Mouse (Mus musculus) granulocyte monocyte progenitor cell, adult 5-6 weeks (primary cell): ENCODE data around the gene Xrcc5. TPM values are rescaled to one million over a fixed set of nuclear protein-coding genes. Genes with fewer than 3 reads are reported as not detected.

ENCODE experiments used
- ATAC-seq: replicated peaks from 2 replicates; pipeline ENCODE4 v1.8.0; 2016; ENCODE audit warnings: mild to moderate bottlenecking, moderate TSS enrichment, inconsistent platforms; ENCODE audit not compliant: poor library complexity, severe bottlenecking
- total RNA-seq, 2 experiments: library from RNA; stranded (forward) in 1 of 2; stranded (reverse) in 1 of 2; fragments of 200-712, 200-1000 nt in 1 of 2; fragments of >200 nt in 1 of 2; fragmentation: Nextera tagmentation in 1 of 2; gene quantifications; 2 replicates each; pipeline ENCODE4 v1.2.3; 2014 to 2017

Xrcc5 gene
- 1.8 TPM in 2 replicates for total RNA-seq (2014; fragmentation: Nextera tagmentation)
- total RNA-seq (2017) = 6.5 and 8.1 TPM in 2 replicates

DNA sequence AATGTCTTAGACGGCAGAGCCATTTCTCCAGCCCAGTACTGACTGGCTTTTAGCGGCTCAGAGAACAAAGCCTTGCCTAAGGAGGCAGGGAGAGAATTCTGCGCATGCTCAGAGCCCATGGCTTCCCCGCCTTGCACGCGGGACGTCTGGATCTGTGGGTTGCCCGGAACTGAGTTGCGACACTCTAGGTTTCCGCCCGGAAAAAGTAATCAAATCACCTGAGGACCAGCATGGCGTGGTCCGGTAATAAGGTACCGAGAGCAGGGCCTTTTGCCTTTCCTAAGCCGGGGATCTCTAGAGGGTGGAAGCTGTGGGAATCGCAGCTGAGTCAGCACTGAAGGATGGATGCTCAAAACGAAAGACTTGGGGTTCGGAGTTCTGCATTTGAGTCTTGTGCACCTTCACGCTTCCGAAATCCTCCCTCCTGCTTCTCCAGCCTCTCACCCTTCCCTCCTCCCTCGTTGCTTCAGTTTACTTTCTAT, at the start of gene Xrcc5:
Gene Xrcc5 (plus strand): TSS at position 105 of the 482 bp plus-strand sequence.
- peak; percentile 91 for ATAC-seq

DNA sequence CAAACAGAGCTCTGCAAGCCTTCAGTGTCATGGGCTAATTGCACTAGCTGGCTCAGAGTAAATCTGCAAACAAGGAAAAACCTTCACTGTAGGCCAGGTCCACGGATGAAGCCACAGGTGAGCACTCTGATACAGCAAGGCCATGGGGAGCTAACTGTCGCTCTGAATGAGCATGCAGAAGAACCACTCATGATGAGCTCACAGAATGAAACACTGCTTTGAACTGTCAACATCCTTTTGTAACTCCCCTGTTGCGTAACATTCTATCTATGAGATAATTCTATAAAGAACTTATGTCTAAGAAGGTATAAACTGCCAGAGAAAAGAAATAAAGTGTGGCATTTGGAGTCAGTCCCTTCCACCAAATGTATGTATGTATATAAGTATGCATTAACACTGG, 44.1 kb upstream of the Xrcc5 start:
- ATAC-seq = peak; percentile 68

DNA sequence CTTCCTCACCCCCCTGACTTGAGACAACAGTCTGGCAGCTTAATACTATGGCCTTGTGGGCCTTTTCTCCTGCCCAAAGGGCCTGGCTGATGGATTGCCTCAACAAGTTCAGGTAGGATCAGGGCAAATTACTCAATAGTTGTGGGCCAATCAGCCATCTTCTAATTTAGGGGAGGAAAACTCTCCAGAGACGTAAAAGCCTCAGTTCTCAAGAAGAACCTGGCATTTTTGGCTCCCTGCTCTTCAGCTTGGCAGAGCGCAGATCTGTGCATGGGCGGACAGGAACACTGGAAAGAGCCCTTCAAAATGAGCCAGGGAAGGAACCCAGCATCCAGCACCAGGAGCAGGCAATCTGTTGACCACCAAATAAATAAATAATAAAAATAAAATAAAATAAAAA, 29.1 kb upstream of the Xrcc5 start:
- no peak for ATAC-seq

- peak; percentile 25; the same call in 1 of the 2 replicates for ATAC-seq
Observed at GRCm38 (mm10) chr1:72282604-72283003, 24.6 kb upstream of the Xrcc5 start.

GRCm38 (mm10) chr1:72283992-72284485, 23.2 kb upstream of the Xrcc5 start, which contains the start of the genes Pecr and Tmem169:
Gene Pecr (minus strand): TSS chr1:72284314.
Gene Tmem169 (plus strand): TSS chr1:72284369.
- ATAC-seq = peak; percentile 96

DNA sequence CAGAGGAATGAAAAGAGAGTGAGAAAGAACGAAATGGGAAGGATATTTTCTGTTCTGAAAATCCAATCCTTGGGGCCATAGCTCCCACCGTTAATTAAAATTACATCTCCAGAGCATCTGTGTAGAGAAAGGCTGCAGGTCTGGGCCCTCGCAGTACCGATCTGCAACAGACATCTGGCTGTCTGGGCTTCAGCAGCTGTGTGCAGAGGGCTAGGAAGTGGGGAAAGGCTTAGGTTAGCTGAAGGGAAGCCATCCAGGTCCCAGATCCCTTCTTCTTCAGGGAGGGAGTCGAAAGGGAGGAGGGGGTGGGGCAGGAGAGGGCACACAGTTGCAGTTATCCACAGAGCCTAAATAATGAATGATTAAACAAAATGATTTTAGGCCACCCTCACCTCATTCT, 22.7 kb upstream of the Xrcc5 start:
- no peak for ATAC-seq

DNA sequence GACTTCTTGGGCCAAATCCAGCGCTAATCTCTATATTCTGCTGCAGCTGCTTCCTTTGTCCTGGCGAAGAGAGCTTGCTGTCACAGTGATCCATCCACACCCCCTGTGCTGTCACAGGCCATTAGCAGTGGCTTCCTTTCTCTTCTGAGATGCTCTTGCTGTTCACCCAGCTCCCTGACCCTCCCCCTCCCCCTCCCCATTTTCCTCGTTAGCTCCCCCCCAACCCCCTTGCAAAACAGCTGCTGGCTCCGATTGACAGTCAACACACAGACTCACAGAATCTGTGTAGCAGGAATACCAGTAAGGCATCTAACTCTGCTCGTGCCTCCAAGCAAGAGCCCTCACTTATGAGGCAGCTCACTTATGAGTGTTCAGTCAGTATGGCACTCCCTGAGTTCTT, 20.3 kb upstream of the Xrcc5 start:
- no peak for ATAC-seq

- ATAC-seq = no peak
Observed at GRCm38 (mm10) chr1:72287893-72288292, 19.3 kb upstream of the Xrcc5 start.

GRCm38 (mm10) chr1:72288527-72289150, 18.6 kb upstream of the Xrcc5 start:
- ATAC-seq = no peak

DNA sequence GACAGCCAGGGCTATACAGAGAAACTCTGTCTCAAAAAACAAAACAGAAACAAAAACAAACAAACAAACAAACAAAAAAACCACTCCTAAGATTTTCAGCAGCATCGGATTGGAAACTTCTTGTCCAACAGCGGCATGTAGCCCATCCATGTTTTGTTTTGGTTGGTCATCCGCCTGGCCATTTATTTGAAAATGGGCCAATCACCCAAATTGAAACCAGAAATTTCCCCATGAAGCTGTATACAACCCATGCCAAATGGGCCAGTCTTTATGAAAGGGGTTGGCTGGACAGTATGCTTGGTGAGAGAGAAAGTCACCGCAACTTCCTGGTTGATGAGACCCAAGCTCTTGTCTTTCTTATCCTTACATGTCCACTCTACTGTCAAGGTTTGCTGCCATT, 16.3 kb upstream of the Xrcc5 start:
- ATAC-seq = no peak

- ATAC-seq = no peak
Observed at GRCm38 (mm10) chr1:72291421-72291820, 15.8 kb upstream of the Xrcc5 start.

DNA sequence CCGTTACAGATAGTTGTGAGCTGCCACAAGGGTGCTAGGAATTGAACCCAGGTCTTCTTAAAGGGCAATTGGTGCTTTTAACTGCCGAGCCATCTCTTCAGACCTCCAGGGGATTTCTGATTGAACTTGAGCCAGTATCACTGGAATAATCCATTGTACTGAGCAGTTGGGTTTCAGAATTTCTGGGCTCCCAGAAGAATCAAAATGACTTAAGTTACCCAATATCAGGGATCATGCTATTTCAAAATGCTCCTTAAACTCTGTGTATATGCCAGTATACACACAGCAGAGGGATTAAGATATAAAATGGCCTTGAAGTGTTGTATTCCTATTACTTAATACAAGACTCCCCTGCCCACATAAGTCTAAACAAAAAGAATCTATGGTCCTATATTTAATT, 15.3 kb upstream of the Xrcc5 start:
- ATAC-seq = no peak

DNA sequence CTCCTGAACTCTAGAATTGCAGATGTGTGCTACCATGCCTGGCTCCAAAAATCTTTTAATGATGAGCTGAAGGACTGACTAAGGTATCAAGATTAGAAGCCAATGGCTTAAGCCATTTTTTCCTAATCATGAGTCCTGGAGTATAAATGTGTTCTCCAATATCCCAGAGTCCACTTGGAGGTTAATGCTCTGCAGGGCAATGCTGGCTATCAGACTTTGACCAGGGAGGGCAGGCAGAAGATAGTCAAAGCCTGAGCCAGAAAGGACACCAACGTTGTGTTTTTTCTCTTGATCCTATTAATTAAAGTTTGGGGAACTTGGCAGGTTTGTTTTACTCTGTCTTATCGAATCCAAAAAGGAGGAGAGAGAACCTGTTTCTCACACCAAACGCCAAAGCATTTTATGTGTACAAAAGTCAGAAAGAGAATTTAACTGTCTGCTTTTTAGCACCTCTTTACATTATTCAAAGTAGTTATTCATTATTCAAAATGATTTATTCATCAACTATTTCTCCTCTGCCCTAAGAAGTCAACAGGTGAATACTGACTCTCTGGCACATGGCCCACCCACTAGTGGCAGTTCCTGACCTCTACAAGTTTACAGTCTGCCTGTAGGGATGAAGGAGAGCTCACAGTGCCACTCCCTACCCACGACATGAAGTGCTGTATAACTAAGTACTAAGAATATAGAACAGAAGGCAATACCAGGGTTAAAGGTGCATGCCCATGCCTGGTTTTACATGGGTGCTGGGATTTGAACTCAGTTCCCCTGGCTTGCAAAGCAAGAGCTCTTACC, 13.2 kb upstream of the Xrcc5 start:
- no peak for ATAC-seq

GRCm38 (mm10) chr1:72295746-72296145, 11.5 kb upstream of the Xrcc5 start:
- no peak for ATAC-seq

- ATAC-seq = no peak
Observed at GRCm38 (mm10) chr1:72301845-72302244, 5.4 kb upstream of the Xrcc5 start.

GRCm38 (mm10) chr1:72306241-72306640, 980 bp upstream of the Xrcc5 start:
- no peak for ATAC-seq

- peak; percentile 68 for ATAC-seq
Observed at GRCm38 (mm10) chr1:72306679-72307181, 491 bp upstream of the Xrcc5 start.

GRCm38 (mm10) chr1:72308919-72309318, 1.7 kb downstream of the Xrcc5 start:
- ATAC-seq = no peak

DNA sequence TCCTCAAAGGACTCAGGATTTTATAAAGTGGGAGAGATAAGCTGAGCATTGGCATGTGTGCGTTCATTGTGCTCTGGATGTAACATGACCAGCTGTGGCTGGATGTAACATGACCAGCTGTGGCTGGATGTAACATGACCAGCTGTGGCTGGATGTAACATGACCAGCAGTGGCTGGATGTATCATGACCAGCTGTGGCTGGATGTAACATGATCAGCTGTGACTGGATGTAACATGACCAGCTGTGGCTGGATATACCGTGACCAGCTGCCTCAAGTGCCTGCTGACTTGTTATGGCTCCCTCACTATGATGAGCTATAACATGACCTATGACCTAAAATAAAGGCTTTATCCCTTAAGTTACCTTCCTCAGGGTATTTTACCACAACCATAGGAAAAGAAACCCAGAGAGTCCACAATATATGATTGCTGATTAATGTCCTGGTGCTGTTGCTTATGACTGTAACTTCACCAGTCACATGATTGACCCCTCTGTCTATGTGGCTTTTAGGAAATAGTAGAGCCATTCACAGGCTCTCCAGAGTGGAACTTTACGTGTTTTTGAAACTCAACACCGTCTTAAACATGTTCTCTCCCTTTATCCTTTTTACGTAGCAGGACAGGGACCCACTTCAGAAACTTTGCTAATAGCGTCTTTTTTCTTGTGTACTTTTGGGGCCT, 2.7 kb downstream of the Xrcc5 start:
- no peak for ATAC-seq

DNA sequence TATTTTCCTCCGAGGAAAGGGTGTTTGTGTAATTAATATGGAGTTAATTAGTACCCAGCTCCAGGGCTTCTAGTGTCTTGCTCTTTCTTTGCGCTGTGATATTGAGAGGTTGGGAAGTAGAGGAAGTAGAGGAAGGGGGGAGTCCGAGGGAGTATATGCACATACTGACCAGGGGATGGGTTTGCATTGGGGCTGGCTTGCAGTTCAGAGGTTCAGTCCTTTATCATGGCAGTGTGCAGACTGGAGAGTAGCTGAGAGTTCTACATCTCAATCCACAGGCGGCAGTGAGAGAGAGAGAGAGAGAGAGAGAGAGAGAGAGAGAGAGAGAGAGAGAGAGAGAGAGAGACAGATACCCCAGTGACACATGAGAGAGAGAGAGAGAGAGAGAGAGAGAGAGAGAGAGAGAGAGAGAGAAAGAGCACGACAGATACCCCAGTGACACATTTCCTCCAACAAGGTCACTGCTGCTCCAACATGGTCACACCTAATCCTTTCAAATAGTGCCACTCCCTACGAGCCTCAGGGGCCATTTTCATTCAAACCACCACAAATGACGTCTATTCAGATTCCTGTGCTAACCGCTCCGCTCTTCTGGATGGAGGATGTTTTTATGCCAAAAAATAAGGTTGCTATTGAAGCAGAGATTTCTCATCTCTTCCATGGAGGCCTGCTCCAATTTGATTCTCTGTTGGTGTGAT, 5.6 kb downstream of the Xrcc5 start:
- ATAC-seq = no peak
